Mouse (Mus musculus): ENCODE results near the gene Gas8.

GRCm38 (mm10) chr8:123476911-123477736, 41.5 kb upstream of the Gas8 start:
- TF ChIP-seq TAL1 (IDR thresholded peaks at IDR 0.05; ENCODE audit: low read length) = no peak
- TF ChIP-seq GATA1 (IDR thresholded peaks at IDR 0.05; ENCODE audit: low read length) = no peak
